Mouse (Mus musculus) midbrain, postnatal 0 days (tissue): ENCODE results near the gene Sh3tc1. TPM values are rescaled to one million over a fixed set of nuclear protein-coding genes. Genes with fewer than 3 reads are reported as not detected.

Experiments used
- ATAC-seq: fragments of 200-750 bp; cut with Nextera tagmentation; 2 replicates; pipeline ENCODE4 v1.8.0; 2017; ENCODE audit warnings: moderate number of reproducible peaks, mild to moderate bottlenecking, moderate TSS enrichment, moderate library complexity; ENCODE audit not compliant: low FRiP score
- DNase-seq: peaks from one replicate; pipeline ENCODE4 v3.0.0-alpha.2; 2015; ENCODE audit warnings: low spot score
- H3K27ac ChIP-seq: fragments of 300-500 bp; sonication (generic); 2 replicates; pipeline ENCODE4 v1.5.1; 2014; ENCODE audit warnings: low read depth, mild to moderate bottlenecking, low read length, mixed read lengths
- H3K27me3 ChIP-seq: fragments of 300-500 bp; sonication (generic); 2 replicates; pipeline ENCODE4 v1.6.1; 2014; ENCODE audit warnings: low read length, control low read depth, mixed read lengths; ENCODE audit not compliant: insufficient read depth
- H3K36me3 ChIP-seq: fragments of 300-500 bp; sonication (generic); 2 replicates; pipeline ENCODE4 v1.6.1; 2014; ENCODE audit warnings: low read length, control low read depth, mixed read lengths; ENCODE audit not compliant: insufficient read depth
- H3K4me1 ChIP-seq: fragments of 300-500 bp; sonication (generic); 2 replicates; pipeline ENCODE4 v1.6.1; 2014; ENCODE audit warnings: mild to moderate bottlenecking, control low read depth, antibody characterized with exemption, low read length, mixed read lengths; ENCODE audit not compliant: insufficient read depth
- H3K4me2 ChIP-seq: fragments of 300-500 bp; sonication (generic); 2 replicates; pipeline ENCODE4 v1.6.1; 2014; ENCODE audit warnings: low read depth, mild to moderate bottlenecking, low read length, mixed read lengths; ENCODE audit not compliant: poor library complexity, severe bottlenecking
- H3K4me3 ChIP-seq: fragments of 300-500 bp; sonication (generic); 2 replicates; pipeline ENCODE4 v1.5.1; 2014; ENCODE audit warnings: low read depth, mild to moderate bottlenecking, low read length, moderate library complexity
- H3K9ac ChIP-seq: fragments of 300-500 bp; sonication (generic); replicated peaks from 2 replicates; pipeline ENCODE4 v1.6.1; 2014; ENCODE audit warnings: mild to moderate bottlenecking, low read length, moderate library complexity, mixed read lengths; ENCODE audit not compliant: poor library complexity, severe bottlenecking
- H3K9me3 ChIP-seq: fragments of 300-500 bp; sonication (generic); 2 replicates; pipeline ENCODE4 v1.6.1; 2016; ENCODE audit warnings: low read length, control low read depth
- CTCF ChIP-seq: IDR thresholded peaks from 2 replicates; pipeline ENCODE4 v1.5.1; 2016; ENCODE audit warnings: antibody characterized with exemption, mild to moderate bottlenecking
- WGBS: fragments of 180-500 bp; shearing (Covaris S2); extraction: QIAGEN DNeasy Blood & Tissue Kit; methylation state at CpG from one replicate; pipeline ENCODE4 v1.1.7; 2014; 5-methylcytosine and 5-hydroxymethylcytosine counted together
- polyA plus RNA-seq: library from polyadenylated mRNA; unstranded; fragments of >200 nt; fragmentation: Nextera tagmentation; extraction: Ambion mirVana; gene quantifications from 2 replicates; pipeline ENCODE4 v1.2.1, GENCODE M21; 2015
- total RNA-seq: library from RNA; depleted of rRNA; stranded (reverse); fragments of >200 nt; gene quantifications from 2 replicates; pipeline ENCODE4 v1.2.3, GENCODE M21; 2014

The Sh3tc1 gene
- total and polyA plus RNA-seq, 2 experiments from 2014 or later = 1.8 to 1.9 TPM

DNA sequence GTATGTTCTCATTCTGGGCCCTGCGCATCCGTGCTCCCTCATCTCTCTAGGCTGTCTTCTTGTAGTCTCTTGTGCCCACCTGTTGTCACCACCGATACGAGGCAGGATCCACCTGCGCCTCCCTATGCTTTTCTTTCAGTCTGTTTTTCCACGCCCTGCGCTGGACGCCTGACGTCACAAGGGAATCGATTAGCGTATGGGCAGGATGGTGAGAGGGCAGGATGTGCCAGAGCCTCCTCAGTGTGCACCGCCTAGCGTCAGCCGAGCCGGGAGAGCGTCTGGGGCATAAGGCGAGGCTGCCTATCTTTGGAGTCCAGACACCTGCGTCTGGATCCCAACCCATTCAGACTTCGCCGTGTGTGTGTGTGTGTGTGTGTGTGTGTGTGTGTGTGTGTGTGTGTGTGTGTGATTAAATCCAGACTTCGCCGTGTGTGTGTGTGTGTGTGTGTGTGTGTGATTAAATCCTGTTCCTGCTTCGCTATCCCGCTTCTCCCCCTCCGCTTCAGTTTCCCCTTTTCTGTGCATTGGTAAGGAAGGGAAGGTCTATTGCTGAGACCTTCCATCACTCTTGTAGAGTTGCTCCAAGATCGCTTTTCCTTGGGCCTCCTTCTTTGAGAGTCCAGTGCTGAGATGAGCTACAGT, 17.3 kb upstream of the Sh3tc1 start:
- Histone ChIP-seq H3K27me3 (peaks cover 15% of the 10 kb centered on the region; the same call in 1 of the 2 replicates), H3K4me2 (peak overlapping the region; percentile 86), H3K4me3 (peak overlapping the region; percentile 68), H3K36me3 (no peaks in the 10 kb centered on the region), H3K4me1 (peaks cover 7% of the 10 kb centered on the region; the same call in 1 of the 2 replicates), H3K27ac (peak overlapping the region; percentile 80), H3K9me3 (no peaks in the 10 kb centered on the region), H3K9ac (peak overlapping the region; percentile 46; the same call in 1 of the 2 replicates)
- TF ChIP-seq CTCF = peak; percentile 44
- DNase-seq = peak; percentile 66
- peak; percentile 62 for ATAC-seq
- 4% methylated on average over 24 of the region's 26 CpGs for WGBS

- no peak overlapping the region for H3K4me3 ChIP-seq
- TF ChIP-seq CTCF = no peak
- H3K27ac ChIP-seq = no peak overlapping the region; the same call in 1 of the 2 replicates
- ATAC-seq (no peak), DNase-seq (no peak)
- WGBS = 71% methylated on average over 4 of the region's 4 CpGs
- H3K36me3 ChIP-seq = no peaks in the 10 kb centered on the region
- H3K9me3 ChIP-seq = no peaks in the 10 kb centered on the region
- H3K9ac ChIP-seq = no peak overlapping the region
- peaks cover 7% of the 10 kb centered on the region; the same call in 1 of the 2 replicates for H3K4me1 ChIP-seq
- H3K4me2 ChIP-seq = no peak overlapping the region
- H3K27me3 ChIP-seq = peaks cover 15% of the 10 kb centered on the region; the same call in 1 of the 2 replicates
These were observed 16.2 kb upstream of the Sh3tc1 start for GRCm38 (mm10) chr5:35756020-35756419.

GRCm38 (mm10) chr5:35755131-35755733, 15.4 kb upstream of the Sh3tc1 start:
- H3K4me2 ChIP-seq = no peak overlapping the region
- peaks cover 13% of the 10 kb centered on the region; the same call in 1 of the 2 replicates for H3K27me3 ChIP-seq
- DNase-seq = peak; percentile 81
- no peak for ATAC-seq
- H3K36me3 ChIP-seq = no peaks in the 10 kb centered on the region
- no peak overlapping the region for H3K9ac ChIP-seq
- peak; percentile 89 for TF ChIP-seq CTCF
- H3K27ac ChIP-seq = no peak overlapping the region
- WGBS = 30% methylated on average over 5 of the region's 5 CpGs
- peaks cover 7% of the 10 kb centered on the region; the same call in 1 of the 2 replicates for H3K4me1 ChIP-seq
- no peaks in the 10 kb centered on the region for H3K9me3 ChIP-seq
- no peak overlapping the region for H3K4me3 ChIP-seq

DNA sequence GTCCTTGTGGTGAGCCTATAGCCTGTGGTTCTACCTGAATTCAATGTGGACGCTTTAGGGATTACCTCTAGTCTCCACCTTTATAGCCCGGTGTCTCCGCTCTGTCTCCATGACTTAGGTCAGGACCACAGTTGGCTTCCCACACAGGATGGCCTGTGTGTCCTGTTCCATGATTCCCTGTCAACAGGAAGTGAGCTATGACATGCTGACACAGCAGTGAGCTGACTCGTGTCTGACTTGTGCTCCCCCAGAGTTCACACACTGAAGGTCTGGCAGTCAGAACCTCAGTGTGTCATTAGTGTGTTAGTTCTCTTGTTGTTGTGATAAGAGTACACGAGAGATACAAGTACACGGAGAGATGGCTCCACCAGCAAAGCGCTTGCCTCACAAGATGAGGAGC, 11.2 kb upstream of the Sh3tc1 start:
- H3K9ac ChIP-seq = no peak overlapping the region
- no peak for TF ChIP-seq CTCF
- WGBS = 85% methylated on average over 7 of the region's 7 CpGs
- H3K4me3 ChIP-seq = no peak overlapping the region
- DNase-seq = no peak
- no peaks in the 10 kb centered on the region for H3K36me3 ChIP-seq
- no peaks in the 10 kb centered on the region for H3K27me3 ChIP-seq
- no peaks in the 10 kb centered on the region for H3K9me3 ChIP-seq
- no peak overlapping the region for H3K4me2 ChIP-seq
- no peak for ATAC-seq
- H3K4me1 ChIP-seq = no peaks in the 10 kb centered on the region
- no peak overlapping the region for H3K27ac ChIP-seq

- Histone ChIP-seq H3K4me2 (no peak overlapping the region), H3K9ac (no peak overlapping the region), H3K27ac (no peak overlapping the region), H3K4me1 (no peaks in the 10 kb centered on the region), H3K4me3 (no peak overlapping the region), H3K27me3 (no peaks in the 10 kb centered on the region), H3K36me3 (no peaks in the 10 kb centered on the region), H3K9me3 (no peaks in the 10 kb centered on the region)
- WGBS = 89% methylated on average over 1 of the region's 1 CpGs
- DNase-seq (no peak), ATAC-seq (no peak)
- no peak for TF ChIP-seq CTCF
These were observed 10.2 kb upstream of the Sh3tc1 start for GRCm38 (mm10) chr5:35750026-35750425.

DNA sequence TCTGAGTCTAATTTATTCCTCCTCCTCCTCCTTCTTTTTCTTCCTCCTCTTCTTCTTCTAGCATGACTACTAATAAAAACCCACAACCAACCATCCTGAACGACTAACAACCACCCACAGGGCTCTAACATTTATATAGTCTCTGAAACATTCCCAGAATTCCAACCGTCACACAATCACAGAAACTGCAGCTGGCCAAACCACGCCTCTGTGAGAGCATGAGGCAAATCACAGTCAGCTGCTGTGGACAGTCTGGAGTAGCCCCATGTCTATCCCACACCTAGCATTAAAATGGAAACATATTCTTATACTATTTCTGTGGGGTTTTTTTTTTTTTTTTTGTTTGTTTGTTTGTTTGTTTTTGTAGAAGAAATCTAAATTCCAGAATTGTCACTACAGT, 9.6 kb upstream of the Sh3tc1 start:
- Histone ChIP-seq H3K4me2 (no peak overlapping the region), H3K4me1 (no peaks in the 10 kb centered on the region), H3K27ac (no peak overlapping the region), H3K36me3 (no peaks in the 10 kb centered on the region), H3K9me3 (no peaks in the 10 kb centered on the region), H3K27me3 (no peaks in the 10 kb centered on the region), H3K4me3 (no peak overlapping the region), H3K9ac (no peak overlapping the region)
- TF ChIP-seq CTCF = no peak
- ATAC-seq (no peak), DNase-seq (no peak)
- WGBS = 54% methylated on average over 3 of the region's 3 CpGs
